Mouse (Mus musculus) erythroblast, adult 5-6 weeks (primary cell): ENCODE measurements around the gene Nupl1. TPM values are rescaled to one million over a fixed set of nuclear protein-coding genes. Genes with fewer than 3 reads are reported as not detected.

ENCODE experiments used
- ATAC-seq: replicated peaks from 2 replicates; pipeline ENCODE4 v1.8.0; 2016; ENCODE audit warnings: moderate number of reproducible peaks, mild to moderate bottlenecking, moderate TSS enrichment, inconsistent platforms; ENCODE audit not compliant: poor library complexity, low FRiP score, severe bottlenecking
- total RNA-seq, 2 experiments: library from RNA; stranded (forward) in 1 of 2; stranded (reverse) in 1 of 2; fragments of 150-400 nt in 1 of 2; fragments of 200-764, 138-1000 nt in 1 of 2; gene quantifications; 2 replicates each; pipeline versions ENCODE4 v1.2.3 to v1.2.4; 2015 to 2017; ENCODE audit warnings: low replicate concordance in 2 of 2

Nupl1 gene
- total RNA-seq (2015; ENCODE audit: low replicate concordance) (not detected in 2 replicates), total RNA-seq (2017; ENCODE audit: low replicate concordance) (not detected in 2 replicates)

DNA sequence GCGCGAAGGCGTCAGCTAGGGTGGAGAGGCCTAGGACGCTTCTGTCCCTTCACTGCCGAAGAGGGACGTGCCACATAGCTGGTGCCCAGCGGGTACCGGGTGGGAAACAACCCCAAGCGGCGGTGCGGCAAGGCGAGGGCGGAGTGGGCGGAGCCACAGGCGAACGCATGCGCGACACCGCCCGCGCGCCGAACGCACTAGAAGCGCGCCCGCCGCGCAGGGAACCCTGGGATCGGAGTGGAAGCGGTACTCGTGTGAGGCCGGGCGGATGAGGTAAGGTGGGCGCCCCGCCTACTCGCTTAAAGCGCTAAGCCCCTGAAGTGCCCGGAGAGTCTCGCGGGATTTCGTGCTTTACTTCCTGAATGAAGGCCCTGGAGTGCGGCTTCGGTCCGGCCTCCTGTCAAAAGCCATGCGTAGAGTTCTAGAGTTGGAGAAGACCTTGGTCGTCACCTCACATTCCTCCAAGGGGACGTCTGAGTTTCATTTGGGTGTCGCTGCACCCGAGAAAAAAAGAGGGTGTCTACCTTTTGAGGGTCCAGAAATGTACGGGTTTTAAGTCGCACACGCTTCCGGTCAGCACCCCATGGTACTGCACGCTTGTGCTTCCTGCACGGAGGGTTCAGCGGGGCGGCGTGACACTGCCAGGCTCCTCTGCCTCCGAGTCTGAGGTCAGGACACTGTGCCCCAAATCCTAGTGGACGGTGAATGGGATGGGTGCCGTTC lies at the start of gene Nupl1, which contains the start of gene Gm49336:
TSS of gene Nupl1 (minus strand) at position 151 of the 723 bp plus-strand sequence.
TSS of gene Gm49336 (minus strand) at position 227 of the 723 bp plus-strand sequence.
- peak; percentile 97 for ATAC-seq

DNA sequence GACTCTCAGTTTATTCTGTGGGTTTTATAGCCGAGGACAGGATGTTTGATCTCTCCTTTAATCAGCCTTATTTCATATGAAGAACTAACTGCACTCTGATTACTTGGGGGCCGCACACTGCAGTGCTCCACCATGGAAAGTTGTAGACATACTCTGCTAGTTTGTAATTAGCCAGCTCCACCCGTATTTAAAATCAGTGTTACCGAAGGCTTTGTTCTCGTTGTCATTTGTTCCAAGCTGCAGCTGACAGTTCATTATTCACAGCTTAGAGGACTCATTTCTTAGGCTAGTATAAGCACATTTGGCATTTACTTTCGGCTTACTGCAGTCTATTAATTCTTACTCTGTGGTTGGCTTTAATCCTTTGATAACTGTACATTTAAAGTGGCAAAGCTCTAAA lies 49.8 kb upstream of the Nupl1 start:
- no peak for ATAC-seq

DNA sequence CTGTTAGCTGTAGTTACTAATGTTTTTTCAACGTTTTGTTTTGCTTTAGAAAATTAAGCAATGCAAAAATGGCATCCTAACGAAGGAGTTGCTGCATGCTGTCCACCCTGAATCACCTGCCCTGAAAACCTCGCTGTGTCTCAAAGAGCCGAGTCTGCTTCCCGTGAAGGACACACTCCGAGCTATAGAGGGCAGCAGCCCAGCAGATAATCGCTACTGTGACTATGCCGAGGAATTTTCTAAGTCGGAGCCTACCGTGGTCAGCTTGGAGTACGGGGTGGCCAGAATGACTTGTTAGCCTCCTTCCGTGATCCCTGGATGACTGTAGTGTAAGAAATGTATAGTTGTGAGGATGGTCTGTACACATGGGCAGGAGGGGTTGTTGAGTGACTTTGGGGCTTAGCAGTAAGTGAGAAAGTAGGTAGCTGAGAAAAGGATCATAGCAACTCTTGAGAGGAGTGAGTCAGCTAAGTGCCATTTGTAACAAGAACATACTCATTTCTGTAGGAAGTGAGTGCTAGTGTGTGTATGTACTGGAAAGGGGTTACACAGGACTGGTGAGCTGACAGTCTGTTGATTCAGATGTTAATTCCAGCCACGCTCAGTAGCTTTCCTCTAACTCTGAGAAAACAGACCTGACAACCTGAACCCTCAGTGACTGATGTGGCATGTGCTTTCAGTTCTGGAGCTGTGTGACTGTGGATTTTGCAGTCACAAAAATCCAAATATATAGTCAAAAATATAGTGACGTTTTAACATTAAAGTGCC lies 49.2 kb upstream of the Nupl1 start:
- no peak for ATAC-seq

DNA sequence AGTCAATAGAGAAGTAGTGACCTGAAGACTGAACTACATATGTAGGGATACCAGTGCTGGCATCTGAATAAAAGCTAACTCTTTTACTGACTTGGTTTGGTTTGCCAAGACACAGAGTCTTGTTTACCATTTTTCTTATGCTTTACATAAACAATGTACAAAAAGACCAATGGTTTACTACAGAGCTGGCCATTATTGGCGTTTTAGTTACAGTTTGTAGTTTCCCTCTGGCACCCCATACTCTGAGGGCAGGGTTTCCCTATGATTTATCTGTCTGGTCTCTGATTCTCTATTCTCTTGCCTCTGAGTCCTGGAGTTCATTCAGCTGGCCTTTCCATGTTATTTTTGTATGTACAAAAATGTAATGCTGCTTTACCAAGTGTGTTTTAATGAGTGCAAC lies 44.3 kb upstream of the Nupl1 start:
- no peak for ATAC-seq

DNA sequence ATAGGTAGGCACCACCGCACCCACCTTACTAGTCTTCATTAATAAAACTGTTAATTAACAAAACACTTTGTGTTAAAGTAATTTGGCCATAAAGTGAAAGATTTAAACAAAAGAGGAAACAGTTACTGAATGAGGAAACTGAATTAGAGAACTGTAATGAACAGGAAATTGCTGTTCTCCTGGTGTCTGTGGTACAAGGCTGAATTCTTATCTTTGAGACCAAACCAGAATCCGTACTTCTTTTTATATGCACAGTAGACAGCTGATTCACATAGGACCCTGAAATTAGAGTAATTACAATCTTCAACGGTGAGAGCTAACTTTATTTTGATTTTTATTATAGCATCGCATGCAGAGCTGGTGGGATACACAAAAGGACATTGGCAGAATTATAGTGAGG lies 39.1 kb upstream of the Nupl1 start:
- ATAC-seq = no peak

DNA sequence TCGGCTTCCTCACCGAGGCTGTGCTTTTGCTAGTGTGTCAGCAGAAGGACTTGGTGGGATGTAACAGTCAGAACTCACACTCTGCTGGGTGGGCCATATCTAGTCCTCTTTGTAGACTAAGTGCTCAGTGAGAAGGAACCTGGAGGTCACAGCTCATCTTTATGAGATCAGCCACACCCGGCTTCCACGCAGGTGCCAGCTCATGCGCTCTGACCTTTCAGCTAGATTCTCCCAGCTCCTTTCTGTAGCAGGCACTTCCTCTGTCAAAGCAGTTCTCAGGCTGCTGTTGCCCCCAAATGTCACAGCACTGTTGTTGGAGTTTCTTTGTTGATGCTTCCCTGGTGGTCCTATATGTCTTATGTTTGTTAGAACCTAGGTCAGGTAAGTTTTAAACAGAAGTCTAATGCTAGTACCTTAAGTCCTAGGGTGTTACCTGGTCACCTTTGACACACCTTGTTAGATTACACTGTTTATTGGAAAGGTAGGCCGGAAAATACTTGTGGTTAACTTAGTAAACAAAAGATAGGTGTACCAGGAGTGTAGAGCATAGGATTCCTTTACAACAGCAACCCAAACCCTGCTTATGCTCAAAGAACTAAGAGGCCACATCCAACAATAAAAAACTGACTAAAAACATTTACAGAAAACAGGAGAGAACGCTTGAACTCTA lies 35.1 kb upstream of the Nupl1 start:
- no peak for ATAC-seq

DNA sequence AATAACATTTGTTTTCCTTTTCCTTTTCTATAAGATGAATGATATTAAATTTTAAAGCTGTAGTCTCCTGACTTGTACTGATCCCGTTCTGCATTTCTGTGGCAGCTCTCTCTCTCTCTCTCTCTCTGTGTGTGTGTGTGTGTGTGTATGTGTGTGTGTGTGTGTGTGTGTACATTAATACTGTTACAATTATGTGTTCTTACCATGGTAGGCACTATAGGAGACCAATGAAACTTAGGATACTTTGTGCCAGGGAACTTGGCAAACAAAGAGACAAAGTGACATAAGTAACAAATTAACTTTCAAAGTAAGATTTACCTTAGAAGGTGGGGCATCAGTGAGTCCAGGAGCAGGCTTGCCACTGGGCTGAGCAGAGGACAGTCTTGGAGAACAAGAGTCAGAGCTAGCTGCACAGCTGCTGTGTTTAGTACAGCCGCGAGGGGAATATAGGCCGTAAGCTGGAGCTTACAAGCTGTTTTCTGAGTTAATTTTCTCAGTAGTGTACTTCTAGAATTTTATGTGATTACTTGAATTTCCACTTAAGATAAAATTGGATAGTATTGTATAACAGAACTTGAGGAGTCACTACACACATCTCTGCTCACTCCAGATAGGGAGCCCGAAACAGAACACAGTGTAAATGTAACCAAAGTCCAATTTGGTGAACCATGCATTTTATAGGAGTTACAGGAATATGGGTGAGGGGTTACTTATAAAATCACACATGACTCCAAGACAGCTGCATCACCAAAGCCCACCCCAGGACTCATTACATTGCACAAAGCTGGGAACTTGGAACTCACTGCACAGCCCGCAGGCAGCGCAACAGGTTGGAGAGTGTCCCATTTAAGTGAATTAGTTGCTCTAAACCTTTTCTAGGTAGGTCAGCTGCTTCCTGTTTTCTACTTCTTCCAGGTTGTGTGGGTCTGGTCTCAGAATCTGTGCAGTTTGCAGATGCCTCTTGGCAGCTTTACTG lies 24.4 kb upstream of the Nupl1 start:
- no peak for ATAC-seq

DNA sequence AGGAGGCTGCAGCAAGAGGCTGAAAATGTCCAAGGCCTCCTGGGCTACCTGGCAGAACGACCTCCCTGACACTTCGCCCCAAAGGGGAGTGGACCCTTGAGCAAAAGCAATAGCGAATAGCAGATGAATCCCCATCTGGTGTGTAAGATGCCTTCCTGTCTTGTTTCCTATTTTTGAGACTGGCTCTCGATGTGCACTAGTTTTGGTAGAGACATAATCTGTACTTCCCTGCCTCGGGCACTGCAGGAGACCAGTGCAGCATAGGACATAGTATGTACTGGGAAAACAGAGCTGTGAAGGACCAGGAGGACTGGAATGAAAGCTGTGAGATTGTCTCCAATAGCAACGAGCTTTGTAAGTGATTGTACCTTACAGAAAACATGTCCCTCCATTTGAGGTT lies 22.1 kb upstream of the Nupl1 start:
- ATAC-seq = no peak

DNA sequence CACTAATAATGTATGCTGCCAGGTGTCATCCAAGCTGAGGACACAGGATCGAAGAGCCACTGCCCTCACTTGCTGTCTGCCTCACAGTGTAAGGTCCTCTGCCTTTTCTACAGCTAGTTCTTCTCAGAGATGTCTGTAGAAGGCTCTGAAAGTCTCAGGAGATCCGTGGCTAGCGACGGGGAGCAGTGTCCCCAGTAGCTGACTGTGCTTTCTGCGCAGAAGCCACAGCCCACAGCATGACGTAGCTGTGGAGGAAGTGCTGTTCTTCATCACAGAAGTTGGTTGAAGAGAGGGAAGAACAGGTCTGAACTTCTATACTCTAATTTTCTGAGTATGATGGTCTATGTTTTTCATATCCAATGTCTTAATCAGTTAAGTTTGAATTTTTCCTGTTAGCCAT lies 18.1 kb upstream of the Nupl1 start:
- no peak for ATAC-seq

DNA sequence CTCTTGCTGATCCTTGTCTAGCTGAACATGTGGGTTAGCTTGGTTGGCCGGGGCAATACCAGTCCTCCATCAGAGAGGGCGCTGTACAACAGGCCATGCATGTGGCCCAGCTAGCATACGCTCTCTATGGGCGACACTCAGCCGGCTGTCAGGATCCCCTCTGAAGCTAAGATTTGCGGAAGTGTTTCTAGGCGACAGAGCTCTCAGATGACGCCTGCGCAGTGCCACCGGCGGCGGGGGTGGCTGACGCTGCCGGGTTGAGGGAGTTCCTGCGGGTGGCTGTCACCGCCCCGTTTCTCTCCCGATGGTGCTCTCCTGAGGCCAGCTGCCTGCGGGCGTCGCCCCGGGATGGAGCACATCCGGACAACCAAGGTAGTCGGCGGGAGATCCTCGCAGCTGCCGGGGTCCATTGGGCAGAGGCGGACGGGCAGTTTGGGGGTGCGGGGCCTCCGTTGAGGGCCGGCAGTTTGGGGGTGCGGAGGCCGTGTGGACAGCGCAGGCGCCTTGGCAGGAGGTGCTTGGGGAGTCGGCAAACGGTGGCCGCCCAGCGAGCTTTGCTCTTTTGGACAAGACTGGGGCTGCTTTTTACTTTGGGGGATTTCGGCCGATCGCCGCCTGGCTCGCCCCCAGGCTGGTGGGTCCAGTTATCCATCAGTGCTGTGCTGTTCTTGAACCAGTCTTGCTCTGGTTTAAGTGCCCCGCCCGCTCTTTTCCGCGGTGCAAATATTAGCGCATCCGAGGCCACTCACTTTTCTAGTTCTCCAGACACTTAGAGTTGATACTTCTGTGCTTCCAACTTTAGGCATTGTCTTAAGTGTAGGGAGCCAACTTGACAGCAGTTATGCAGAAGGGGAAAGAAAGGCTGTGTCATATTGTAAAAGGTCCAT lies 14.0 kb upstream of the Nupl1 start, which contains the start of gene Mtmr6:
TSS of gene Mtmr6 (plus strand) at position 239 of the 887 bp plus-strand sequence.
- ATAC-seq = peak; percentile 100

DNA sequence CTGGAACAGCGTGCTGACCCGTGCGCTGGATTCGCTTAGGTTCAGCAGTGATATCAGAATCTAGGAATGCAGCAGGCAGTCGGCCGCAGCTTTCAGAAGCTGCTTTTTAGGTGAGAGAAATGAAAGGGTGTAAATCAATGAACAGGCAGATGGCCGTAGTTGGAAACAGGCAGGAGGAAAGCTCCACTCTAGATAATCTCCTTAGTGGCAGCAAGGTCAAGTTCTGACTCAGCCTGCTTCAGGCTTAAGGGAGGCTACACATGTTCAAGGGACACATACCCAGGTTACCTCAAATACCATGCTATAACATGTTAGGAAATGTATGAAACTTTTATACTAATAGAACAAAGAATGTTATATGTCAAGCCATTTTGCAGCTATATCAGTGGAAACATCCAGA lies 11.1 kb upstream of the Nupl1 start:
- ATAC-seq = no peak

DNA sequence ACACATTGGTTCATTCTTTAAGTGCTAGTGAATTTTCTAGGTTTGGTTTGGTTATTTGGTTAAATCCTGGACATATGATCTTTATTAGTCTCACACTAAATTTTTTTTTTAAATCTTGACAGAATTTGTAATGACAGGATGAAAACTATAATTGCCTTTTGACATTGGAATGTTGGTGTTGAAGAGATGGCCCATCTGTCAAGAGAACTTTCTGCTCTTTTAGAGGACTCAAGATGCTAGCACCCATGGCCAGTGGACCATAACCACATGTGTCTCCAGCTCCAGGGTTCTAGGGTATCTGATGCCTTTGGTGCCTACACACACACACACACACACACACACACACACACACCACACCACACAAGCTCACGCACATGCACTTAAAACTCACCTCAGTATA lies 6.6 kb upstream of the Nupl1 start:
- ATAC-seq = no peak

DNA sequence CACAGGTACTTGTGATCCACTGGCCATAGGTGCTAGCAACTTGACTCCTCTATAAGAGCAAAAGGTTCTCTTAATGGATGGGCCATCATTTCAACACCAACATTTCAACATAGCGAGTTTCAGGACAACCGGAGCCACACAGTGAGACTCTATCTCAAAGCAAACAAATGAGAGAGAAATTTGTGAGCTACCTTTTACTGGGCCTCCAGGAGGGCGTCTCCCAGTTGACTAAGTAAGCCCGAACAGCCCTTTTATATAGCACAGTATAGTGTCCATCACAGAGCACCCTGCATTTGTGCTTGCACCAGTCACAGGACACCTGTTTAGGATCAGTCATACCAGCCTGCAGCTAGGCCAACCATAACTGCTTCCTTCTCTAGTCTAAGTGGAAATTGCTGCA lies 5.9 kb upstream of the Nupl1 start:
- no peak for ATAC-seq

DNA sequence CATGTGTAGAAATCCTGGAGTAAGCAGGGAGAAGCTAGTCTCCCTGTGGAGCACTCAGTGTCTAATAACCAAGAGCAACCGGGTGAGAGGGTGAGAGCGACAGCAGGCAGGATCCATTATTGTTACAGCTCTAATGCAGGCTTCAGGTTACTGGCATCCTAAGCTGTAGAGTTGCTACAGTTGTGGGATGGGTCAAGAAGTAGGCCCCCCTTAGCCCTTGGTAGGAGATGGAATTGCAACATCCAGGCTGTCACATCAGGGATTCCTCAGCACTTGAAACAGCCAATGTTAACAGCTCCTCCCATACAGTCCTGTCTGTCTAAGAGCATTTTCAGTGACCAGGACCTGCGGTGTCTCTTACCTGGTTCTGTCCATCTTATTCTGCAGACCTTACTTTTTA lies 5.1 kb upstream of the Nupl1 start:
- no peak for ATAC-seq

DNA sequence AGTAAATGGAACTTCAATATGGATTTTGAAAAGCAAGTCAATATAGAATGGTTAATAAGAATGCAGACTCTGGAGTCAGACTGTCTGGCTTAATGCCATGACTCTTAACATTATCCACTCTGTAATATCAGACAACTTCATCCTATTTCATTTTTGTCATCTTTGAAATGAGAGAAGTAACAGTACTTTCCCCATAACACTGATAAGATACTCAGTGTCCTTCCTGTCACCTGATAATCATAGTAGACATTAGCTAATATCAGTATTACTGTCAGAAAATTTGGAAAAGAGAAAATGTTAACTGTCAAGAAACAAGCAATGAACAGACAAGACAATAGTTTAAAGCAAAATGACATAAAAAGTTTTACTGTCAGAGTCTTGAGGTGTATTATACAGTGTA lies 3.5 kb upstream of the Nupl1 start:
- ATAC-seq = no peak

DNA sequence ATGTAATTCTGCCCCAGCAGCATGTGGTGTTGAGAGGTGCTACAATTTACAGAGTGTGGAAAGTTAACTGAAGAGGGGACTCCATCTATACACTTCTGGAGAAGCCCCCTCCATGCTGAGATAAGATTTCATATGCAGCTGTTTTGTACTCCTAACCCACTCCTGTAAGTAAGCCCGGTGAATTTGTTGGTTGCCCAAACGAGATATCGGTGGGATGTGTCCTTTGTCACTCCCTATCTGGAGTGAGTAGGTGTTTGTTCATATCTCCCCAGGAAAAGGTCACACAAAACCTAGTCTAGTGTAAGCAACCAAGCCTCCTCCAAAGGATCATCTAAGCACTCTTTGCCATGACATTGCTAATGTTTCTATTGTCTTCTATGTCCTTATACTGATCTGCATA lies 2.2 kb upstream of the Nupl1 start:
- no peak for ATAC-seq

DNA sequence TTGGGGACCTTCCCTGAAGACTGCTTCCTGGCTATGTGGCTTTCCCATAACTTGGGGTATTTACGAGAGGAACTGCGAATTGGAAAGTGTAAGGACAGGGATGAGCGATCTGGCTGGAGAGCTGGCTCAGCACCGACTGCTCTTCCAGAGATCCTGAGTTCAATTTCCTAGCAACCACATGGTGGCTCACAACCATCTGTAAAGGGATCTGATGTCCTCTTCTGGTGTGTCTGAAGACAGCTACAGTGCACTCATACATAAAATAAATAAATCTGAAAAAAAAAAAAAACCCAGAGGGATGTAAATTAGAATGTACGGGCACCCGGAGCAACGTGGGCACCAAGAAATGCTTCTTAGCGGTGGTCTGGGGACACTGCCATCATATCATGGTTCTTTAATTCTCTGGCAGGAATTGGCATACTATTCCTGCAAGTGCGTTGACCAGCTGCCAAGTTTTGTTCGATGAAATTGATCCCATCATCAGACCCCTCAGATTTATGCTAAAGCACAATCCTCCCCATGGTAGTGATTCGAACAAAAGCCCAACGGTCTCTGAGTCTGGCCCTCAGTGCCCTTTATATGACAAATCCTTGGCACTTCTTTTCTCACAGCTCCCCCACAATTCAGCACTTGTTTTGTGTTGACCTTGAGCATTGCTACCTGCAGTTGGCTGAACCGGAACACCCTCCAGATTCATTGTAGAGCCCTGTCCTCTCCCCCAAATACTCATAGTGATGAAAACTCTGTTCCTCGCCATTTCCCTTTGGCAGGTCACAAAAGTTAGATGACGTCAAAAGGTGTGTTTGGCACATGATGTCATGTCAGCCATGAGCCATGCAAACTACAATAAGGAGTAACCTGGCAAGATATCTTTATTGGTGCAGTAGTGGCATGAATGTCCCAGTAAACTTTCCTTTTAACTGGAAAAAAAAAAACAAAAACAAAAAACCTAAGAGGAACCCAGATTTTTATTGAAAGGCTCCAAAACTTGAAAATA lies 1.1 kb upstream of the Nupl1 start:
- ATAC-seq = no peak
